Mouse (Mus musculus) heart, embryonic 10.5 days (tissue): ENCODE data around the gene Gpbp1. TPM values are rescaled to one million over a fixed set of nuclear protein-coding genes. Genes with fewer than 3 reads are reported as not detected.

Experiments used
- DNase-seq: peaks from one replicate; pipeline ENCODE4 v3.0.0-alpha.2; 2017; ENCODE audit warnings: low spot score
- H3K27ac ChIP-seq: fragments of 300-500 bp; sonication (generic); 2 replicates; pipeline ENCODE4 v1.5.1; 2016; ENCODE audit warnings: mild to moderate bottlenecking
- H3K27me3 ChIP-seq: fragments of 300-500 bp; sonication (generic); 2 replicates; pipeline ENCODE4 v1.6.1; 2016; ENCODE audit warnings: mild to moderate bottlenecking; ENCODE audit not compliant: poor library complexity, insufficient read depth, severe bottlenecking
- H3K36me3 ChIP-seq: fragments of 300-500 bp; sonication (generic); 2 replicates; pipeline ENCODE4 v1.6.1; 2016; ENCODE audit warnings: mild to moderate bottlenecking, moderate library complexity
- H3K4me1 ChIP-seq: fragments of 300-500 bp; sonication (generic); 2 replicates; pipeline ENCODE4 v1.6.1; 2016; ENCODE audit warnings: mild to moderate bottlenecking
- H3K4me3 ChIP-seq: fragments of 300-500 bp; sonication (generic); 2 replicates; pipeline ENCODE4 v1.5.1; 2016; ENCODE audit warnings: mild to moderate bottlenecking, moderate library complexity
- H3K9me3 ChIP-seq: fragments of 300-500 bp; sonication (generic); 2 replicates; pipeline ENCODE4 v1.6.1; 2016; ENCODE audit warnings: mild to moderate bottlenecking, moderate library complexity
- WGBS: fragments of 180-500 bp; shearing (Covaris S2); methylation state at CpG from one replicate; pipeline ENCODE4 v1.1.7; 2016; 5-methylcytosine and 5-hydroxymethylcytosine counted together
- polyA plus RNA-seq: library from polyadenylated mRNA; unstranded; fragments of >200 nt; fragmentation: Nextera tagmentation; extraction: Ambion mirVana; gene quantifications from 2 replicates; pipeline ENCODE4 v1.2.1, GENCODE M21; 2016

Gpbp1 gene
- 62.5 and 75.2 TPM in 2 replicates for polyA plus RNA-seq

GRCm38 (mm10) chr13:111489802-111490723, at the start of gene Gpbp1:
Gene Gpbp1 (minus strand): TSS chr13:111490111.
- Histone ChIP-seq H3K4me3 (peak within 1 kb of the TSS; percentile 93), H3K9me3 (no peaks in the 10 kb centered on the region), H3K27me3 (peaks cover 21% of the 10 kb centered on the region), H3K36me3 (no peaks in the 10 kb centered on the region), H3K4me1 (peaks cover 5% of the 10 kb centered on the region), H3K27ac (peak within 1 kb of the TSS; percentile 99)
- WGBS = under 1% methylated on average over 104 of the region's 109 CpGs
- DNase-seq = peak; percentile 100

GRCm38 (mm10) chr13:111537718-111538117, 47.8 kb upstream of the Gpbp1 start:
- no peaks in the 10 kb centered on the region for H3K36me3 ChIP-seq
- no peaks in the 10 kb centered on the region for H3K27me3 ChIP-seq
- no peak for DNase-seq
- no peaks in the 10 kb centered on the region for H3K4me1 ChIP-seq
- H3K4me3 ChIP-seq = no peak overlapping the region
- H3K27ac ChIP-seq = no peak overlapping the region
- H3K9me3 ChIP-seq = no peaks in the 10 kb centered on the region
- 72% methylated on average over 9 of the region's 9 CpGs for WGBS

GRCm38 (mm10) chr13:111536207-111536887, 46.4 kb upstream of the Gpbp1 start:
- no peak for DNase-seq
- Histone ChIP-seq H3K27ac (no peak overlapping the region), H3K4me3 (no peak overlapping the region), H3K36me3 (no peaks in the 10 kb centered on the region), H3K27me3 (no peaks in the 10 kb centered on the region), H3K4me1 (no peaks in the 10 kb centered on the region), H3K9me3 (no peaks in the 10 kb centered on the region)
- WGBS = 77% methylated on average over 6 of the region's 6 CpGs

GRCm38 (mm10) chr13:111534131-111534530, 44.2 kb upstream of the Gpbp1 start:
- WGBS = 69% methylated on average over 6 of the region's 6 CpGs
- no peak for DNase-seq

GRCm38 (mm10) chr13:111532178-111532948, 42.5 kb upstream of the Gpbp1 start:
- no peak overlapping the region for H3K4me3 ChIP-seq
- no peak for DNase-seq
- H3K9me3 ChIP-seq = no peaks in the 10 kb centered on the region
- no peak overlapping the region for H3K27ac ChIP-seq
- H3K4me1 ChIP-seq = no peaks in the 10 kb centered on the region
- no peaks in the 10 kb centered on the region for H3K36me3 ChIP-seq
- WGBS = 90% methylated on average over 16 of the region's 16 CpGs
- H3K27me3 ChIP-seq = no peaks in the 10 kb centered on the region

More at GRCm38 (mm10) chr13:111534131-111534530, 44.2 kb upstream of the Gpbp1 start:
- Histone ChIP-seq H3K27ac (no peak overlapping the region), H3K4me1 (no peaks in the 10 kb centered on the region), H3K4me3 (no peak overlapping the region), H3K9me3 (no peaks in the 10 kb centered on the region), H3K36me3 (no peaks in the 10 kb centered on the region), H3K27me3 (no peaks in the 10 kb centered on the region)

GRCm38 (mm10) chr13:111531701-111532100, 41.8 kb upstream of the Gpbp1 start:
- Histone ChIP-seq H3K9me3 (no peaks in the 10 kb centered on the region), H3K4me3 (no peak overlapping the region), H3K36me3 (no peaks in the 10 kb centered on the region), H3K4me1 (no peaks in the 10 kb centered on the region), H3K27ac (no peak overlapping the region), H3K27me3 (no peaks in the 10 kb centered on the region)
- 96% methylated on average over 1 of the region's 1 CpGs for WGBS
- DNase-seq = no peak

- Histone ChIP-seq H3K27ac (no peak overlapping the region), H3K4me3 (no peak overlapping the region), H3K36me3 (no peaks in the 10 kb centered on the region), H3K27me3 (no peaks in the 10 kb centered on the region), H3K4me1 (no peaks in the 10 kb centered on the region), H3K9me3 (no peaks in the 10 kb centered on the region)
- DNase-seq = no peak
- WGBS = 84% methylated on average over 2 of the region's 2 CpGs
These were observed 34.4 kb upstream of the Gpbp1 start for GRCm38 (mm10) chr13:111524277-111524676.

GRCm38 (mm10) chr13:111522336-111522735, 32.4 kb upstream of the Gpbp1 start:
- H3K9me3 ChIP-seq = no peaks in the 10 kb centered on the region
- H3K4me3 ChIP-seq = no peak overlapping the region
- 76% methylated on average over 9 of the region's 9 CpGs for WGBS
- no peak overlapping the region for H3K27ac ChIP-seq
- no peaks in the 10 kb centered on the region for H3K36me3 ChIP-seq
- H3K27me3 ChIP-seq = no peaks in the 10 kb centered on the region
- peaks cover 16% of the 10 kb centered on the region; the same call in 1 of the 2 replicates for H3K4me1 ChIP-seq
- no peak for DNase-seq

- Histone ChIP-seq H3K36me3 (no peaks in the 10 kb centered on the region), H3K27me3 (no peaks in the 10 kb centered on the region), H3K4me3 (no peak overlapping the region), H3K27ac (no peak overlapping the region), H3K4me1 (peaks cover 16% of the 10 kb centered on the region; the same call in 1 of the 2 replicates), H3K9me3 (no peaks in the 10 kb centered on the region)
- no peak for DNase-seq
- 50% methylated on average over 4 of the region's 4 CpGs for WGBS
These were observed 30.5 kb upstream of the Gpbp1 start for GRCm38 (mm10) chr13:111520456-111520855.

GRCm38 (mm10) chr13:111518332-111518731, 28.4 kb upstream of the Gpbp1 start:
- H3K27ac ChIP-seq = no peak overlapping the region
- H3K4me1 ChIP-seq = peaks cover 16% of the 10 kb centered on the region; the same call in 1 of the 2 replicates
- DNase-seq = no peak
- H3K9me3 ChIP-seq = no peaks in the 10 kb centered on the region
- no peak overlapping the region for H3K4me3 ChIP-seq
- H3K36me3 ChIP-seq = no peaks in the 10 kb centered on the region
- H3K27me3 ChIP-seq = no peaks in the 10 kb centered on the region
- 16% methylated on average over 5 of the region's 5 CpGs for WGBS

GRCm38 (mm10) chr13:111516385-111517150, 26.7 kb upstream of the Gpbp1 start:
- no peaks in the 10 kb centered on the region for H3K27me3 ChIP-seq
- no peak for DNase-seq
- no peaks in the 10 kb centered on the region for H3K36me3 ChIP-seq
- H3K9me3 ChIP-seq = no peaks in the 10 kb centered on the region
- 84% methylated on average over 7 of the region's 7 CpGs for WGBS
- H3K4me1 ChIP-seq = peaks cover 16% of the 10 kb centered on the region; the same call in 1 of the 2 replicates
- H3K4me3 ChIP-seq = no peak overlapping the region
- no peak overlapping the region for H3K27ac ChIP-seq

- Histone ChIP-seq H3K9me3 (no peaks in the 10 kb centered on the region), H3K4me1 (peaks cover 12% of the 10 kb centered on the region), H3K27me3 (no peaks in the 10 kb centered on the region), H3K27ac (peak overlapping the region; percentile 44; the same call in 1 of the 2 replicates), H3K36me3 (no peaks in the 10 kb centered on the region), H3K4me3 (peak overlapping the region; percentile 18; the same call in 1 of the 2 replicates)
- 11% methylated on average over 5 of the region's 5 CpGs for WGBS
- DNase-seq = no peak
These were observed 19.5 kb upstream of the Gpbp1 start for GRCm38 (mm10) chr13:111509385-111509784.
